Mouse (Mus musculus) retina, embryonic 14.5 days (tissue): ENCODE measurements around the gene Pgbd5.

ENCODE experiments used
- DNase-seq: peaks from one replicate; pipeline ENCODE4 v3.0.0-alpha.2; 2015; ENCODE audit warnings: low spot score

The Pgbd5 gene

DNA sequence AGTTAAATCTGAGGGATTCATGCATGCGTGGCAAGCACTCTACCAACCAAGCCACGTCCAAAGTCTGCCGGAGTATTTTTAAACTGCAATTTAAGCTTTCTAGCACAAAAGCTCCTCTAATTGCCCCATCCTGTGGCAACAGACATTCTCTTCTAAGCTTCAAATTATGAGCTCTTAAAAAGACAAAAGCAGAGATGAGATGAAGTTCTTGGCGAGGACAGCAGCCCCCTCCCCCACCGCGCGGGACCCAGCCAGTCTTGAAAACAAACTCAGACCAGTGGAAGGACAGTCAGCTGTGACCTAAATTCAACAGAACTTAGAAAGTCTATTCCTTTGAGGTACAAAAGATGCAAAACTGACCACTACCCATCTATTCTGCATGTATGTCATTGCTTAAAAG lies 48.3 kb downstream of the Pgbd5 start:
- DNase-seq: peak; percentile 29

DNA sequence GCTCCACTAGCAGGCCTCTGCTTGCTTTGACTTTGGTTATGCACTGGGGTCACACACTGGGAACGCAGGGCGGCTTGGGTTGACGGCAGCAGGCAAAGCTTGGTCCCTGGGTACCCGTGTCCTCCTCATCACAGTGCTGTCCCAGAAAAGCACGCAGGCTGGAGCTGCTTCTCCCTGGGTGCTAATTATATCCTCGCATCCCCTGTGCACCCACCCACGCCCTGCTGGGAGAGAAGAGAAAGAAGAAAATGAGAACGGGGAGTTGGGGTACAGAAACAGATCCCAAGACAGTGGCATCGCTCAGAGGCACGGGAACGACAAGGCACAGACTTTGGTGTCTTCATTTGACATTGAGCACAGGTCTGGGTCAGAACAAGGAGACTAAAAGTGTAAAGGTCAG lies 50.0 kb downstream of the Pgbd5 start:
- no peak for DNase-seq

DNA sequence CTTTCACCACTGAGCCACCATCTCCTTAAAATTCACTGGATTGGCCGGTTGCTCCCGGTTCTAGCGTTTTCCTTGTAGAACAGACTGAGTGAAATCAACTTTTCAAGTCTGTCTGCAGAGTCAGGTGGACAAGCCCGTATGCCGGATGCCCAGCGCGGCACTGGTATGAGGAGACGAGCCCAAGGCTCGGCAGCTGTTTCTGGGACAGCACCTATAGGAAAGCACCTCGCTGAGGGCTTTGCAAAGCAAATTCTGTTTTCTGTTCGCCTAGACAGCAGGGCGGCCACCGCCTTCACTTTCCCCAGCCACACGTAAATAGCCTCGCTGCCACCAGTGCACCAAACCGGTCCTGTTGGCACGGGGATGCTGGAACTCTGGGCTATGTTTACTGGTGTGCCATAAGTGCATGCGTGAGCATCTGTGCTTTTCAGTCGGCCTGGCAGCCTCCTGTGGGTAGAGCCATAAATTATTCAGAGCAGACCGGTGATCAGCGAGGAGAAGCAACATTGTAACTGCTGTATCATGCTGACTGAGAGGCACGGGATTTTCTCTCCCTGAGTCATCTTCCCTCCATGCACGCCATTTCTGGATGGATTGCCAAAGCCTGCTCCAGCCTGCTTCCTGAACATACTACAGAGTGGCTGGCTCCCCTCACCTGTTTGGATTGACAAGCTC lies 53.1 kb downstream of the Pgbd5 start:
- peak; percentile 41 for DNase-seq

DNA sequence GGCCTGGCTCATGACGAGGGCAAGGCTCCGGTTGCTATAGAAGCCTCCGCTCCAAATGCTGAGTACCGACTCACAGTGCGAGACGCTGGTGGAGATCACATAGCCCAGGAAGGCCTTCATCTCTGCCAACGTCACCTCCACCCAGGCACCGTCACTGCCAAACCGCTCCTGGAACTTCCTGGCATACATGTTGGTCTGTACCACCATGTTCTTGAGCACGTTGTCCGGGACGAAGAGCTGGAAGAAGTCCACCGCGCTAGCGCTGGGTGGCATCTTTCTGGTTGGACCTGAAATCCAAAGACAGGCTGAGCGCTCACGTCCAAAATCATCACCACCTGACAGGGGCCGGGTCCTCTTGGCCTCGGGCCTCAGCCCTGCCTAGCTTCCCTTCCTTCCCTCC lies 55.1 kb downstream of the Pgbd5 start:
- DNase-seq: no peak

DNA sequence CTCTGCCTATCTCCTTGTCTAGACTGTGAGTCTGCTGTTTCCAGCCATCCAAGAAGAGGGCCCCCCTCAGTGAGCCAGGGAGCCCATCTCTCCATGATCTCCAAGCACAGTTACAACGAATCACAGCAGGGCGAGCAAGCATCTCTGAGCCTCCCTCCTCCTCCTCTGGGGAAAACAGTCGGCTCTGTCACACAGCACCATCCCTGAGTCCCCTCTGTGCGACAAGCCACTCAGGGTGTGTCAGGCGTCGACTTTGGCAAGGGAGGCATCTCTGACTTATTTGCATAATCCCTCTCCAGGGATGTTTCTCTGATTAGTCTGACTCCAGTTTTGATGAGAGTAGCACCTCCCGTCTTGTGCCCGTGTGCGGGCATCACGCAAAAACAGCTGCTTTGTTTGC lies 57.2 kb downstream of the Pgbd5 start:
- DNase-seq: no peak

DNA sequence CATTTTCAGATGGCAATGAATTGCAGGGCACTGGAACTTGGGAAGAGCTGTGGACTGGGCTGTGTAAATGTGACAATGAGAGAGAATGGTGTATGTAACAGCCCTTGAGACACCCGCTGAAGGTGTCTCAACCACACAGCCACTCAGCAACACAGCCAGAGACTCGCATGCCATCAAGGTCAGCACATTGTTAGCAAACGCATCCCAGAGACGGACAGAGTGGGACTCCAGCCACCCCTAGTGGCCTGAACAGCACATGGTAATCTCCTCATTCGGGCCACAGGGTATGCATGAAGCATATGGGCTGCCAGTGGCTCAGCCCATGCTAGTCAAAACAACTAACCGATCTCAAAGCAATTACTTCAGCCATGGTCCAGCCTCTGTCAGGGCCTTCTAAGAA lies 60.2 kb downstream of the Pgbd5 start:
- no peak for DNase-seq

DNA sequence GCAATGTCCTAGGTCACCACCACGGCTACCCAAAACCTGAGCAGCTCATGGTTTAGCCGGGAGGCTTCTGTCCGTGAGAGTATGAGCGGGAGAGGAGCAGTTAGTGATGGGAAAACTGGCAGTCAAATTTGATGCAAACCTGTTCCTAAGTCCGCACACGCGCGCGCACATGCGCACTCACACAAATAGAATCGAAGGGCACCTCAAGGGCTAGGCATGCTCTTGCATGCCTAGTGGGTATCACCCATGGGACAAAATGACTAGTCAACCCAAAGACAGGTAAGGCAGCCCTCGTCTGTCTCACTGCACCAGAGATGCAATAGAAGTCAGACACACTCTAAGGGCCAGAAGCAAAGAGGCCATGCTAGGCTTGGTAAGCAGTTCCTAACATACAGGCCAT lies 63.1 kb downstream of the Pgbd5 start:
- no peak for DNase-seq

DNA sequence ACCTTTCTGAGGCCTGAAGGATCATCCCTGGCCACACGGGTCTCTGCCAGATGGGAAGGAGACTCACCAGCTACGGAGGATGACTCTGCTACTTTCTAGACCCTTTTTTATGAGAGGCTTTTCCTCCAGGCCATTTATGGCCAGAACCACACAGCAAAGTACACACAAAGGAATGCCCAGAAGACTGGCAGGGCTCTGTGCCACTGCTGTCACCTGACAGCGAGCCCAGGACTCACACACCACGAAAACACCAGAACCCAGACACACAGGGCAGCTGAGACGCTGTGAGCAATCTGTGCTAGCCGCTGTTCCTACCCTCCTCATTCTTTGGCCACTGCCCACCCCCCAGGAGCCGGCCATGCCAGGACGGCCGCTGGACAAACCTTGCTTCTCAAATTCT lies 63.7 kb downstream of the Pgbd5 start:
- DNase-seq: no peak

DNA sequence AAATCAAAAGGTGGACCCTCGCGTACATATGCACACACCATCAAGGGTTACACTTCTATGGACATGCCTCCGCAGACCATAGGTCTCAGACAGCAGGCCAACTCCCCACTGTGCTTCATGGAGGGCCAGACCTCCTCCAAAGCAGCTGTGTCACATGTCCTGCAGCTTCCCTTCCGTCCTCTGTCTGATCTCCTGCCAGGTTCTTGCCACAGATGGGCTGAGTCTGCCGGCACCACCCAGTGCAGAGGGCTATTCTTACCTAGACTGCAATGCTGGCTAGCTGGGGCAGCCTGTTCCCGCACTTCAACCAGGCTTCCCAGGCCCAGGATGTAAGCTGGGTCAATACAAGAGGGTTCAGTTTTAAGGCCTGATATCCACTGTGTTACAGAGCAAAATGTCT lies 64.3 kb downstream of the Pgbd5 start:
- no peak for DNase-seq

DNA sequence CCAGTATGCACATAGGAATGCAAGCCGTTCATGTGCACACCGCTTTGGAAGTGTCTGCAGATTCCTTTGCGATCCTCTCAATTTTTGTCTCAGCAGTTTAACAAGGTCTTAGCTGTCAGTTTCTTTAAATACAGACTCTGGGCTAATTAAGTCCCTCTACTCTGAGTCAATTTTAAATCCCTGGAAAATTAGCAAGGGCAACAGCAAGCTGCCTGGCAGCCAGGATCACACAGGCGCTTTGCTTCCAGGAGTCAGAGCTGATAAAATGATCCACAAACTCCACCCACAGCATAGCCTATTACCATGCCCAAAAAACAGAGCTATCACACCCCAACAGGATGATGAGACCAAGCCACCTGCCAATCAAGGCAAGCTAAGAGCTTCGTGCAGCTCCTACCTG lies 65.7 kb downstream of the Pgbd5 start:
- no peak for DNase-seq

DNA sequence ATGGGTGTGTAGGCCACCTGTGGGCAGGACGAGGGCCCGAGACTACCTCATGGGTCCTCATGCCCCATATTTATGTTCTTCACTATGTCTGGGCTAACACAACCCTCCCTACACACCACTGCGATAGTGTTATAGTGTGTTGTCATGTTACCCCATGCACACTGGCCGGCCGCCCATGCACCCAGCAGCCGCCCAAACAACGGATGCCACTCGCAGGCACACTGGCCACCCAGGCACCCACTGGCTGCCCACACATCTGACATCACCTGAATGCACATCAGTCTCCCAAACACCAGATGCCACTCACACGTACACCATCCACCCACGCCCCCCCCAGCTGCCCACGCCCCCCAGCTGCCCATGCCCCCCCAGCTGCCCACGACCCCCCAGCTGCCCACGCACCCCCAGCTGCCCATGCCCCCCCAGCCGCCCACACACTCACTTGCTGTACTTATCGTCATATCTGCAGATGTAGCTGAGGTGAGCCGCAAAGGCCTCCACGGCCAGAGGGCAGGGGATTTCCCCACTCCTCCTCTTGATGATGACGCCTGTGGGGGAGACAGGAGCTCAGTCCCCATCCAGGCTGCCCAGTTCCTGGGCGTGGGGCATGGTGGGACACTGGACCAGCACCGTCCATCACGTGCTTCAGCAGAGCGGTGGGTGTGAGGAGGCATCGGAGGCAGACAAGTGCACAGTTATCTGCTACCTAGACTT lies 67.9 kb downstream of the Pgbd5 start:
- no peak for DNase-seq

DNA sequence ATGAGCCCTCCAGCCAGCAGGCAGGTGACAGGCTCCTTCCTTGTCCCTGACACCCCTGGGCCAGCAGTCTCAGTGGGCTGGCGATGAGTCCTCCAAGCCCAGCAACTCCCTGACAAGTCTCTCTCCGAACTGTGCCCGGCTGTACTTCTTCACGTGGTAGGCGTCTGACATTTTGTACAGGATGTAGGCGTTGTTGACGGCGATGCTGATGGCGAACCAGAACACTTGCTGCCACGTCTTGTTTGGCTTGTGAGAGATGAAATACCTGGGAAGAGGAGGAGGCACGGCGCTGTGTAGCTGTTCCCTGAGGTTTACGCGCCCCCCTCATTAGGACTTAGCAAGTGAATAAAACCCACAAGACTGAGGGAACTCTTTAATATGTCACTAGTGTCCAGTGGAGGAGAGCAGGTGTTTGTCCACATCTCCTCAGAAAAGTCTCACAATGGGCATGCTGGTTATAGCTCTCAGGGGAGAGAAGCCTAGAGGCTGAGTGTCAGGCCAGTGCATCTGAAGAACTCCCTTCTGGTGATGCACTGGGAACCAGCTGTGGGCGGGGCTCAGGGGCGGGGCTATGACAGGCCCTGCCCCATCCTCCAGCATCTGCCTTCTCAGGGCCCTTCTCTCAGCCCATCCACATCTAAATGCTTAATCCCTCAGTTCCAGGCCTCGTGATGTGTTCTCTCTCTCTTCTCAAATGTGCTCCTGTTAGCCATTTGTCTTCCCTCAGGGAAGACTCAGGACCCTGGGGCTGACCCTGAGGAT lies 68.9 kb downstream of the Pgbd5 start:
- DNase-seq: peak; percentile 40

DNA sequence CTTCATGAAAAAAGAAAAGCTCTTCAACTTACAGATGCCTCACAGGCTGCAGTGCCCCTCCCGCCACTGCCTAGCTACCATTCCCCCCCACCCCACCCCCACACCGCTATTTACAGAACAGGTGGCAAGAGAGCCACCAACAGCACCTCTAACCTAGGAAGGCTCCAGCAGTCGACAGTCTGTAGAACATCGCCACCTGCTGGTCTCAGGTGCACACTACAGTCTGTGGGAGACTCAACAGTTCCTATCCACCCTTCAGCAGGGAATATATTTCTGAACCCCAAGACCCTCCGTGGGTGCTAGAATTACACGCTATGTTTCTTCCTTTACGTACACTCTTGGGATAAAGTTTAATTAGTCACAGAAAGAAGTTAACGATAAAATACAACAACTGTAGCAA lies 71.2 kb downstream of the Pgbd5 start:
- peak; percentile 78 for DNase-seq

DNA sequence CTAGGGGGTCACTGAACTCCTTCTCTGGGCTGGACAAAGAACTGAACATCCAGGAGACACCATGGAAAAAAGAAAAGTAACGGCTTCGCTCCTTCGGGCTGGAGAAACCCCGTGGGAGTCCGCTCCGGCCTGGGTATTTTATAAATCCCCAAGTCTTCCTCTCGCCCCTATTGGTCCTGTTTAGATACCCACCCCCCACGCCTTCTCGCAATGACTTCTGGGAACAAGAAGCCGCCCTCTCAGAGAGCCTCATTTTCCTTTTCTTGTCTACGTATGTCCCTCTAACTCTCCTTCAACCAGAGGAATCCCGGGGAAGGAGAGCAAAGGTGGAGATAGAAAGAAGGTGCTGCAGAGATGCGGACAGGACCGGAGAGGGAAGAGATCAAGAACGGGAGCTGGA lies 76.1 kb downstream of the Pgbd5 start:
- DNase-seq: no peak

DNA sequence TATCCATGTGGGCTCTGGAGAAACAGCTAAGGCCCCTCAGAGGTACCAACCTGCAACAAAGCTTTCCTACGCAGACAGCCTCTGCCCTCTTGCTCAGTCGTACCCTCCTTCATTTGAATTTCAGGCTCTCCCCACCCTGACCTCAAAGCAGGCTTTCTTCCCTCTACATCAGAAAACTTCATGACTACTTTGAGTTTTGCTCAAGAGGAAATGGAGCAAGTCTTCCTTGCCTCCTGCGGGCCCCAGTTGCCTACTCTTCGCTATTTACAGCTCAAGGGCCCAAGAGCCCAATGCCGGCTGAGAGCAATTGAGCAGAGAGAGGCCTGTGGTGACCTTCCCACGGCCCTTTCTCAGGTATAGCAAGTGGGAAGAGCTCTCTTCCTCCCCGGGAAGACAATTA lies 76.9 kb downstream of the Pgbd5 start:
- no peak for DNase-seq

DNA sequence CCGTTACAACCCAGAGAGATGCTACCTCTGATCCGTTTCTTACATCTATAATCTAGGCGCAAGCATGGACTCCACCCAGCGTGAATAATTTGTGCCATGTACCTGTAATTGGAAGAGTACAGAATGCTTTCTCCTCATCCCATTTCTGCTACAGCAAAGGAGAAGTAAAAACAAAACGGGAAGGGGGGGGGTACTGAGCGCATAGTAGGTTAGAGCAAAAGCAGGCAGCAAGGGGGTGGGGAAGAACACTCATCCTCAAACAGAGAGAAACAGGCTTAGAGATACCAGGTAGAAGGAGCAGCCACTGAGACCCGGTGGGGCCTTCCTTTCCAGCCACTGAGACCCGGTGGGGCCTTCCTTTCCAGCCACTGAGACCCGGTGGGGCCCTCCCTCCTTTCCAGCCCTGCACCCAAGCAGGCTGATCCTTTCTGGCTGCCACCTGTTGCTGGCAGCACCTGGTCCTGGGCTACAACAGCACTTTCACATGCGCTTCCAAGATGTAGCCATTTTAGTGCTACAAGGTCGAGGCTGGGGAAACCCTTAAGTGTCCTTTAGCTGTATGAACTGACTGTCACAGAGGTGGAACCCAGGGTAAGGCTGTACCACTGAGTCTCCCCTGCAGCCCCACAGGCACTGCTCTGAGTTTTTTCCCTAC lies 77.6 kb downstream of the Pgbd5 start:
- no peak for DNase-seq

DNA sequence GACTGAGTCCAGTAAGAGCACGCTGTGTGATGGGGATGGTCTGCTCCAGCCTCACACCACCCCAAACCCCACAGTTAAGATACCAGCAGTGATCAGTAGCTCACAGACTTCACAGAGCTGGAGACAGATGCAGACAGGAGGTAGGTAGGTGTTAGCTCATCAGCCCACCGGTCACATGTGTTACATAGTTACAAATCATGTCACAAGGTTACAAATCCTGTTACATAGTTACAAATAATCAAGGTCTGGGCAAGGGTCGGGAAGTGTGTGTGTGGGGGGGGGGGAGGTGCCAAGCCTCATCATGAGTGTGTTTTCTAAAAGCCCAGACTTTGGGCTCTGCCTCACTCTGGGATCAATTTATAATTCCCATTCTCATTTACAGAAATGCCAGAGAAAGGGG lies 78.5 kb downstream of the Pgbd5 start:
- no peak for DNase-seq

DNA sequence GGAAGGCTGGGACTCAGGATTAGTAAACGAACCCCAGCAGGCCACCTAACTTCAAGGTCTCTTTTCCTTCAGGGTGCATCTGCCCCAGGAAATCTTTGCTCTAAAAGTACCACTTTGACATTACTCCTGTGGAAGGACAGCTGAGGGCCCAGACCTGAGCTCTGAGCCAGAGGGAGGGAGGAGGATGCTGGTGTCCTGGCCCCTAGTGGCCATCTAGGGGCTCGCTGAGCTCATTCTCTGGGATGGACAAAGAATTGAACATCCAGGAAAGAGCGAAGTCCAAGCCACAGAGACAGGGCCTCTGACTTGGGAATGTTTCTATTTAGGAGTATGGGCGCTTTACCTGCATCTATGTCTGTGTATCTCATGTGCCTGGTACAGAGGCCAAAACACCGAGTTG lies 87.8 kb downstream of the Pgbd5 start:
- DNase-seq: peak; percentile 36

DNA sequence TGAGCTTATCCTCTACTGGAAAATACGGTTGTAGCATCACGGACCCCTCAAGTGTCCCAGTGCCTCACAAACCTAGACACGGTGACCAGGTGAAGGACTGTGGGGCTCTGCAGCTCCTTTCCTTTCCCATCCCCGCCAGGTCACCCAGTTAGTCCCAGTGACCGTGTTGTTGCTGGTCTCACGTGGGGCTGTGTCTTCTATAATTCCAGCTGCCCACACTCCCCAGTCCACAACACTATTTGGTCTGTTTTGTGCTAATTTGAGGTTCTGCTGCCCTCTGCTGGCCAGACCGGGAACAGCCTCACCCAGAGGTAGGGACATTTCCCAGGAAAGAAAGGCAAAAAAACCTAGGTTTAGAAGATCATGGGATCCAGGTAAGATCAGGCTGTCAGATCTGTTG lies 89.8 kb downstream of the Pgbd5 start:
- peak; percentile 85 for DNase-seq

DNA sequence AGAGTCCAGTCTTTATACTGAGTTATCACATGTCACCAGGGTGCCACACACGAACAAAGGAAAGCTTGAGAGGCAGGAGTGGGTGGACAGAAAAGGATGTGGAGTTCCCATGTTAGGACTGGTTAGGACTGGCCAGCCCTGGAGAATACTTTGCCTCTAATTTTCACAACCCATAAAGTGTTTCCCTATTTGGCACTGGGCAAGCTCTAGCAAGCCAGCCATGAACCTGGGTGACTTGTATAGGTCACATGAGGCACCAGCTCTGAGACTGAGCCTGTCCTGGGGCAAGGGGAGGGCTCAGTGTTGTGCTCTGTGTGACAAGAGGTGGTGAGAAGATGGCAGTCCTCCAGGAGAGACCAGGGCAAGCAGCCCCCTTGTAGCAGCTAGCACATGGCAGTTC lies 91.4 kb downstream of the Pgbd5 start:
- DNase-seq: no peak

DNA sequence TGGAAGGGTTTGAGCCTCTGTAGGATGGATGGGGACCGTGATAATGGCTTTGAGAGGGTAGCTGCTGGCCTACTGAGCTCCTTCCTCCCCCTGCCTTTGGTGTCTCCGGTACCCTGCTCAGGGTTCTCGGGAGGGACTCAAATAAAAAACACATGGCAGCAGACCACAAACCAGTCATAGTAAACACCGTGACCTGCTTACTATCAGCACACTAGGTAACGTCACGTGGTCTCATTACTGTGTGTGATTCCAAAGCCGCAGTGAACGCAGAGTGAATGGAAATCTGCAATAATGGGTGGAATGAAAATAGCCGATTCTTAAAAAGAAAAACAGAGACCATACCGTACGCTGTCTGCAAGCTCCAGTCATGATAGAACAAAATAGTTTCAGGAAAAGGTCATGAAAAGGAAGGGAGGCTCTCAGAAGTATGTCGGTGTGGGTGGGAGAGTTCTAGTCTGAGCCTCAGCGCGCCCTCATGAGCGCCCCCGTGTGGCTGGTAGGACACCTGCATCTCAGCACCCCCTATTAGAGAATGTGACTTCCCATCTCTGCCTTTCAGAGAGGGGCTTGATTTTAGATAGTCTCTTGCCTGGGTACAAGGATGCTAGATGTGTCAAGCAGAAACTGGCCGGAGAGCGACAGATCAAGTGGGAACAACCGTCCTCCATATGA lies 92.5 kb downstream of the Pgbd5 start:
- peak; percentile 80 for DNase-seq

DNA sequence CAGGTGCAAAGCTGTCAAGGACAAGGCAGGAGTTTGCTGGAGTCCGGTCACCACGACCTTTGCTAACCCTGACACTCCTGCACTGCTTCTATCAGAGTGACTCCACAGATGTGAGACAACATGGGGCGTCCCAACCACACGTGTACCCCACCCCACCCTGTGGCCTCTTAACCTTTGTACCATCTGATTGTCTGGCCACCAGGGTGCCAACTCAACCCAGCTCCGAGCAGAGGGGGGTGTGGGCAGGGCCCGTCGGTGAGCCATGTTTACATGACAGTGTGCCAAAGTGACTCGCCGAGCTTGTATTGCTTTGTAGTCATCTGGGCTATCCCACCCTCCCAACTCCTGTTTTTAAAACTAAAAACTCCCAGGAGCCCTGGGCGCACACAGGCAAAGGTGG lies 94.4 kb downstream of the Pgbd5 start:
- no peak for DNase-seq
